Comparison of ENCODE assay signal across 22 mouse cellular contexts in genomic region chr15:74175306-74175705, GRCm38 (mm10).
A peak's percentile ranks its signal among the peaks of the same experiment; 100 is the strongest.
DNase-seq lines count a peak whose midpoint lies in the region; ATAC-seq and TF ChIP-seq lines count a peak whose summit lies in the region.
"Had no signal": no experiment of that assay in that cellular context is flagged by ENCODE, and none has a peak within 500 bp of the region (broad histone marks: within the 10 kb centered on the region; RNA-seq: fewer than 3 reads in every experiment).

No protein-coding gene starts in this region.

- no peak overlapping the region for H3K4me2 ChIP-seq in forebrain, postnatal 0 days (ENCODE audit: low read depth)
- H3K4me2 ChIP-seq in hindbrain, embryonic 14.5 days (replicated peaks): no peak overlapping the region
- H3K4me2 ChIP-seq in hindbrain, postnatal 0 days (ENCODE audit: low read depth, low read length): no peak overlapping the region
- no peak overlapping the region for H3K4me2 ChIP-seq in midbrain, embryonic 16.5 days (ENCODE audit: low read length)
- no peak overlapping the region for H3K4me2 ChIP-seq in midbrain, embryonic 13.5 days (replicated peaks)
- H3K4me2 ChIP-seq: embryonic facial prominence, embryonic 12.5 days; forebrain, embryonic 12.5 days; heart, embryonic 13.5 days; hindbrain, embryonic 15.5 days had no signal

- no peak overlapping the region for H3K4me3 ChIP-seq in forebrain, embryonic 10.5 days
- no peak overlapping the region for H3K4me3 ChIP-seq in forebrain, postnatal 0 days (ENCODE audit: low read depth, low read length)
- no peak overlapping the region for H3K4me3 ChIP-seq in hindbrain, embryonic 14.5 days (replicated peaks; ENCODE audit: low read length)
- H3K4me3 ChIP-seq in hindbrain, postnatal 0 days (ENCODE audit: low read length): no peak overlapping the region
- no peak overlapping the region for H3K4me3 ChIP-seq in midbrain, embryonic 10.5 days
- H3K4me3 ChIP-seq in midbrain, embryonic 16.5 days (ENCODE audit: low read depth, low read length): no peak overlapping the region
- H3K4me3 ChIP-seq in midbrain, embryonic 13.5 days (replicated peaks): no peak overlapping the region
- H3K4me3 ChIP-seq: embryonic facial prominence, embryonic 12.5 days; forebrain, embryonic 12.5 days; heart, embryonic 13.5 days; hindbrain, embryonic 15.5 days had no signal

- no peak for ATAC-seq in forebrain, postnatal 0 days
- ATAC-seq in hindbrain, embryonic 14.5 days (ENCODE audit: low FRiP score): no peak
- ATAC-seq in hindbrain, postnatal 0 days: no peak
- no peak for ATAC-seq in midbrain, embryonic 16.5 days
- ATAC-seq in midbrain, embryonic 13.5 days: no peak
- ATAC-seq: CD4-positive, CD25-positive, alpha-beta regulatory T cell, adult 4 months had no signal

- H3K36me3 ChIP-seq in forebrain, embryonic 10.5 days (replicated peaks): no peaks in the 10 kb centered on the region
- H3K36me3 ChIP-seq in forebrain, postnatal 0 days (ENCODE audit: insufficient read depth): no peaks in the 10 kb centered on the region
- no peaks in the 10 kb centered on the region for H3K36me3 ChIP-seq in hindbrain, embryonic 14.5 days (replicated peaks; ENCODE audit: control insufficient read depth, insufficient read depth)
- H3K36me3 ChIP-seq in hindbrain, postnatal 0 days (ENCODE audit: insufficient read depth, low read length): no peaks in the 10 kb centered on the region
- H3K36me3 ChIP-seq in midbrain, embryonic 10.5 days: no peaks in the 10 kb centered on the region
- no peaks in the 10 kb centered on the region for H3K36me3 ChIP-seq in midbrain, embryonic 16.5 days (ENCODE audit: control insufficient read depth, insufficient read depth, low read length)
- no peaks in the 10 kb centered on the region for H3K36me3 ChIP-seq in midbrain, embryonic 13.5 days
- H3K36me3 ChIP-seq: embryonic facial prominence, embryonic 12.5 days; forebrain, embryonic 12.5 days; G1E; heart, embryonic 13.5 days; hindbrain, embryonic 15.5 days had no signal

- H3K4me1 ChIP-seq in forebrain, embryonic 10.5 days: peaks cover 53% of the 10 kb centered on the region
- peaks cover 21% of the 10 kb centered on the region for H3K4me1 ChIP-seq in forebrain, postnatal 0 days (ENCODE audit: insufficient read depth)
- H3K4me1 ChIP-seq in hindbrain, embryonic 14.5 days (replicated peaks; ENCODE audit: control insufficient read depth, insufficient read depth, low read length): peaks cover 41% of the 10 kb centered on the region
- H3K4me1 ChIP-seq in hindbrain, postnatal 0 days (ENCODE audit: insufficient read depth, low read length): peaks cover 15% of the 10 kb centered on the region
- H3K4me1 ChIP-seq in midbrain, embryonic 10.5 days: peaks cover 61% of the 10 kb centered on the region
- peaks cover 38% of the 10 kb centered on the region for H3K4me1 ChIP-seq in midbrain, embryonic 16.5 days (ENCODE audit: control insufficient read depth, insufficient read depth, low read length)
- peaks cover 57% of the 10 kb centered on the region for H3K4me1 ChIP-seq in midbrain, embryonic 13.5 days (replicated peaks)
- H3K4me1 ChIP-seq: embryonic facial prominence, embryonic 12.5 days; heart, embryonic 13.5 days had no signal

- H3K9me3 ChIP-seq in forebrain, embryonic 10.5 days: no peaks in the 10 kb centered on the region
- H3K9me3 ChIP-seq in forebrain, postnatal 0 days (ENCODE audit: low read length): no peaks in the 10 kb centered on the region
- H3K9me3 ChIP-seq in hindbrain, embryonic 14.5 days (ENCODE audit: control insufficient read depth, low read length): no peaks in the 10 kb centered on the region
- no peaks in the 10 kb centered on the region for H3K9me3 ChIP-seq in hindbrain, postnatal 0 days (ENCODE audit: low read length)
- H3K9me3 ChIP-seq in midbrain, embryonic 10.5 days (replicated peaks): no peaks in the 10 kb centered on the region
- H3K9me3 ChIP-seq in midbrain, embryonic 16.5 days (replicated peaks; ENCODE audit: control insufficient read depth, low read length, poor library complexity, severe bottlenecking): no peaks in the 10 kb centered on the region
- no peaks in the 10 kb centered on the region for H3K9me3 ChIP-seq in midbrain, embryonic 13.5 days
- H3K9me3 ChIP-seq: embryonic facial prominence, embryonic 12.5 days; forebrain, embryonic 12.5 days; heart, embryonic 13.5 days; hindbrain, embryonic 15.5 days had no signal

- no peak overlapping the region for H3K9ac ChIP-seq in forebrain, postnatal 0 days
- no peak overlapping the region for H3K9ac ChIP-seq in hindbrain, embryonic 14.5 days
- no peak overlapping the region for H3K9ac ChIP-seq in hindbrain, postnatal 0 days (replicated peaks; ENCODE audit: low read length)
- no peak overlapping the region for H3K9ac ChIP-seq in midbrain, embryonic 16.5 days (ENCODE audit: low read depth, low read length)
- no peak overlapping the region for H3K9ac ChIP-seq in midbrain, embryonic 13.5 days (replicated peaks)
- H3K9ac ChIP-seq: embryonic facial prominence, embryonic 12.5 days; forebrain, embryonic 12.5 days; heart, embryonic 13.5 days; hindbrain, embryonic 15.5 days had no signal

- peak overlapping the region; percentile 53; the same call in 1 of the 2 replicates for H3K27ac ChIP-seq in forebrain, embryonic 10.5 days
- H3K27ac ChIP-seq in forebrain, postnatal 0 days (ENCODE audit: low read depth, low read length): no peak overlapping the region
- 0 out of 2 replicates have a peak overlapping the region, but pooled peaks have one; percentile 41 for H3K27ac ChIP-seq in hindbrain, embryonic 14.5 days
- no peak overlapping the region for H3K27ac ChIP-seq in hindbrain, postnatal 0 days
- H3K27ac ChIP-seq in midbrain, embryonic 10.5 days (replicated peaks): 0 out of 2 replicates have a peak overlapping the region, but pooled peaks have one; percentile 63
- H3K27ac ChIP-seq in midbrain, embryonic 16.5 days (ENCODE audit: low read length): no peak overlapping the region
- H3K27ac ChIP-seq in midbrain, embryonic 13.5 days: peak overlapping the region; percentile 47
- H3K27ac ChIP-seq: embryonic facial prominence, embryonic 12.5 days; heart, embryonic 13.5 days; hindbrain, embryonic 15.5 days had no signal

- TF ChIP-seq CTCF in forebrain, postnatal 0 days (IDR thresholded peaks at IDR 0.05; ENCODE audit: low read depth): no peak
- no peak for TF ChIP-seq CTCF in hindbrain, postnatal 0 days (IDR thresholded peaks at IDR 0.05; ENCODE audit: low read depth)

- no peaks in the 10 kb centered on the region for H3K27me3 ChIP-seq in forebrain, embryonic 10.5 days (ENCODE audit: poor library complexity, severe bottlenecking)
- no peaks in the 10 kb centered on the region for H3K27me3 ChIP-seq in forebrain, postnatal 0 days (ENCODE audit: insufficient read depth, low read length)
- H3K27me3 ChIP-seq in hindbrain, embryonic 14.5 days (ENCODE audit: control insufficient read depth, insufficient read depth, low read length): no peaks in the 10 kb centered on the region
- H3K27me3 ChIP-seq in hindbrain, postnatal 0 days (ENCODE audit: insufficient read depth, low read length): no peaks in the 10 kb centered on the region
- H3K27me3 ChIP-seq in midbrain, embryonic 10.5 days (ENCODE audit: low read depth, poor library complexity, severe bottlenecking): no peaks in the 10 kb centered on the region
- H3K27me3 ChIP-seq in midbrain, embryonic 16.5 days (ENCODE audit: control insufficient read depth, insufficient read depth, low read depth, low read length): no peaks in the 10 kb centered on the region
- H3K27me3 ChIP-seq in midbrain, embryonic 13.5 days: no peaks in the 10 kb centered on the region
- H3K27me3 ChIP-seq: forebrain, embryonic 12.5 days; hindbrain, embryonic 15.5 days had no signal

- 75% methylated on average over 3 of the region's 3 CpGs for WGBS in forebrain, embryonic 10.5 days
- WGBS in forebrain, postnatal 0 days: 68% methylated on average over 3 of the region's 3 CpGs
- 59% methylated on average over 3 of the region's 3 CpGs for WGBS in hindbrain, embryonic 14.5 days
- 56% methylated on average over 3 of the region's 3 CpGs for WGBS in hindbrain, postnatal 0 days
- 64% methylated on average over 3 of the region's 3 CpGs for WGBS in midbrain, embryonic 10.5 days
- WGBS in midbrain, embryonic 16.5 days: 70% methylated on average over 3 of the region's 3 CpGs
- WGBS in midbrain, embryonic 13.5 days: 62% methylated on average over 3 of the region's 3 CpGs

- no peak for DNase-seq in forebrain, embryonic 10.5 days (ENCODE audit: extremely low spot score, low spot score)
- DNase-seq in forebrain, postnatal 0 days: no peak
- DNase-seq in hindbrain, embryonic 14.5 days (ENCODE audit: low spot score): no peak
- DNase-seq in hindbrain, postnatal 0 days (ENCODE audit: low spot score): no peak
- no peak for DNase-seq in midbrain, embryonic 10.5 days (ENCODE audit: low spot score)
- DNase-seq in kidney, adult 18-20 months: no peak
- DNase-seq: adrenal gland, adult 8-10 months; B cell, adult 2 months; cerebellum, adult 11 months; cerebellum, adult 8-10 months; cerebellum, postnatal 14 days; gastrocnemius, postnatal 36 days; heart, adult 11 months; heart, postnatal 36 days had no signal

Comparison
In these comparisons a context has a peak if more than half of its experiments do, and no peak if none do; other contexts are left out.
1. H3K27ac ChIP-seq: peak in forebrain, embryonic 10.5 days (single experiment), hindbrain, embryonic 14.5 days (single experiment), midbrain, embryonic 10.5 days (single experiment) and midbrain, embryonic 13.5 days (single experiment); none in forebrain, postnatal 0 days (single experiment), hindbrain, postnatal 0 days (single experiment) and midbrain, embryonic 16.5 days (single experiment).